Mouse (Mus musculus) cortical plate, adult 2 months (tissue): ENCODE data around the gene Dnaaf1.

ENCODE experiments used
- CTCF ChIP-seq: fragments of 200-500 bp; IDR thresholded peaks from 2 replicates; pipeline ENCODE4 v1.5.1; 2011; ENCODE audit warnings: mild to moderate bottlenecking, control low read depth, low read length; ENCODE audit not compliant: insufficient read depth; ENCODE audit errors: extremely low read depth
- POLR2A ChIP-seq: fragments of 200-500 bp; IDR thresholded peaks from 2 replicates; pipeline ENCODE4 v1.6.1; 2011; ENCODE audit warnings: mild to moderate bottlenecking, low read length, control low read depth; ENCODE audit not compliant: insufficient read depth; ENCODE audit errors: extremely low read depth

- TF ChIP-seq CTCF (no peak), POLR2A (no peak)
These were observed 52.8 kb downstream of the Dnaaf1 start for GRCm38 (mm10) chr8:119627613-119628359.
